Mouse (Mus musculus) heart, embryonic 15.5 days (tissue): Measurements from ENCODE around the gene Lypd4. TPM values are rescaled to one million over a fixed set of nuclear protein-coding genes. Genes with fewer than 3 reads are reported as not detected.
A peak's percentile ranks its signal among the peaks of the same experiment; 100 is the strongest.

ENCODE experiments used
- ATAC-seq: fragments of 200-750 bp; cut with Nextera tagmentation; replicated peaks from 2 replicates; pipeline ENCODE4 v1.8.0; 2017; ENCODE audit warnings: low read depth, moderate TSS enrichment; ENCODE audit not compliant: insufficient number of reproducible peaks, insufficient read depth, low FRiP score
- H3K27ac ChIP-seq: fragments of 300-500 bp; sonication (generic); 2 replicates; pipeline ENCODE4 v1.5.1; 2015; ENCODE audit warnings: mild to moderate bottlenecking, inconsistent platforms
- H3K27me3 ChIP-seq: fragments of 300-500 bp; sonication (generic); 2 replicates; pipeline ENCODE4 v1.6.1; 2015; ENCODE audit warnings: inconsistent platforms
- H3K36me3 ChIP-seq: fragments of 300-500 bp; sonication (generic); 2 replicates; pipeline ENCODE4 v1.6.1; 2015; ENCODE audit warnings: mild to moderate bottlenecking, inconsistent platforms
- H3K4me1 ChIP-seq: fragments of 300-500 bp; sonication (generic); replicated peaks from 2 replicates; pipeline ENCODE4 v1.6.1; 2015; ENCODE audit warnings: inconsistent platforms
- H3K4me2 ChIP-seq: fragments of 300-500 bp; sonication (generic); 2 replicates; pipeline ENCODE4 v1.6.1; 2015; ENCODE audit warnings: inconsistent platforms, mild to moderate bottlenecking, moderate library complexity
- H3K4me3 ChIP-seq: fragments of 300-500 bp; sonication (generic); 2 replicates; pipeline ENCODE4 v1.5.1; 2015; ENCODE audit warnings: mild to moderate bottlenecking, inconsistent platforms
- H3K9ac ChIP-seq: fragments of 300-500 bp; sonication (generic); 2 replicates; pipeline ENCODE4 v1.6.1; 2015; ENCODE audit warnings: mild to moderate bottlenecking, inconsistent platforms
- H3K9me3 ChIP-seq: fragments of 300-500 bp; sonication (generic); replicated peaks from 2 replicates; pipeline ENCODE4 v1.6.1; 2016; ENCODE audit warnings: inconsistent platforms
- WGBS: fragments of 180-500 bp; shearing (Covaris S2); methylation state at CpG from one replicate; pipeline ENCODE4 v1.1.7; 2015; ENCODE audit warnings: mixed read lengths; 5-methylcytosine and 5-hydroxymethylcytosine counted together
- polyA plus RNA-seq: library from polyadenylated mRNA; unstranded; fragments of >200 nt; fragmentation: Nextera tagmentation; extraction: Ambion mirVana; gene quantifications from 2 replicates; pipeline ENCODE4 v1.2.1, GENCODE M21; 2015

The Lypd4 gene
- polyA plus RNA-seq: not detected in 2 replicates

DNA sequence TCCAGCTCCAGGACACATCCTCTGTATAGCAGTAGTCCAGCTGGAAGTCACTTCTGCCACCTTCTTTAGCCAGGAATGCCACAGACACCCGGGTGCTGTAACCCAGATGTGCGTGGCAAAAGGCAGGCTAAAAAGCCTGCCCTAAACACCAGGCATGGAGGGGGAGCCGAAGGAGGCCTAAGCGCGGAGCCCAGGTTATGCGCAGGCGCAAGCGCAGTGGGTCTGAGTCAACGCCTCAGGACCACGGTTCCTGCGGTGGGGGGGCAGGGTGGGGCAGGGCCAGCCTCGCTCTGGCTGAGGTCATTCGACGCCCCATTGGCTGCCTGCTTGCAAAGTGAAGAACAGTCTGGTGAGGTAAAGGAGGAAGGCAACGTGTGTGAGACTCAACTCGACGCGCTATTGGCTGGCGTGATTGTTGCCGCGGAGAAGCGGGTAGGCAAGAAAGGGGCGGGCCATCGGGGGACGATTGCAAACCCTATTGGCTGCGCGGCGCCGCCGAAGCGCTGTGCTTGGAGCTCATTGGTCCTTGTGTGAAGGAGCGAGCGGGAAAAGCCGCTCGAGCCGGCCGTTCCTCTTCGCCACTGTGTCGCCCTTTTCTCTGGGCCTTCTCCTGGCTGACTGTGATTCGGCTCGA lies at the start of gene Lypd4, which contains the start of gene Dmrtc2:
Gene Lypd4, minus strand, starts transcription at position 410 of the 634 bp plus-strand sequence.
Gene Dmrtc2, plus strand, starts transcription at position 526 of the 634 bp plus-strand sequence.
- no peak within 1 kb of the TSS for H3K27ac ChIP-seq
- no peaks in the 10 kb centered on the region for H3K4me1 ChIP-seq
- WGBS: 41% methylated on average over 41 of the region's 41 CpGs
- no peak within 1 kb of the TSS for H3K4me2 ChIP-seq
- no peak within 1 kb of the TSS for H3K9ac ChIP-seq
- H3K4me3 ChIP-seq: no peak within 1 kb of the TSS
- H3K9me3 ChIP-seq: no peaks in the 10 kb centered on the region; the same call in 1 of the 2 replicates
- H3K36me3 ChIP-seq: no peaks in the 10 kb centered on the region
- peaks cover 25% of the 10 kb centered on the region for H3K27me3 ChIP-seq
- ATAC-seq: no peak

DNA sequence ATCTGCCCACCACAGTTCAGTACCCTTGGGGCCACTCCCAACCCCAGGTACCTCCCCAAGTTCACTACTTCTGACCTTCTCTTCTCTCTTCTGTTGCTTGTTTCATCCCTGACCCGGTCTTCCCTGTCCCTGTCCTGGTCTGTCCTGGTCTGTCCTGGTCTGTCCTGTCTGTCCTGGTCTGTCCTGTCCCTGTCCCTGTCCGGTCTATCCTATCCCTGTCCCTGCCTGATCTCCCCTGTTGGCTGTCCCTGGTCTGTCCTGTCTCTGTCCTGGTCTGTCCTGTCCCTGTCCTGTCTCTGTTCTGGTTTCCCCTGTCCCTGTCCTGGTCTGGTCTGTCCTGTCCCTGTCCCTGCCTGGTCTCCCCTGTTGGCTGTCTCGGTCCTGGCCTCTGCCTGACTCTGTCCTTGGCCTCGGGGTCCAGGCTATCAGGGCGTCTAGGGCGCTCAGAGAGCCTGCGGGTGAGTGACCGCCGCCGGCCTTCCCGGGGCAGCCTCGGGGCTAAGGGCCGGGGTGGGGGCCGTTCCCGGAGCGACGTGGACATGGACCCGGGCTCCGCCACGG lies 49.1 kb upstream of the Lypd4 start:
- Histone ChIP-seq H3K4me3 (no peak overlapping the region), H3K27ac (no peak overlapping the region), H3K4me2 (no peak overlapping the region), H3K36me3 (peaks cover 69% of the 10 kb centered on the region), H3K4me1 (no peaks in the 10 kb centered on the region), H3K9ac (no peak overlapping the region), H3K27me3 (no peaks in the 10 kb centered on the region), H3K9me3 (no peaks in the 10 kb centered on the region)
- peak; percentile 40 for ATAC-seq
- 91% methylated on average over 20 of the region's 20 CpGs for WGBS

DNA sequence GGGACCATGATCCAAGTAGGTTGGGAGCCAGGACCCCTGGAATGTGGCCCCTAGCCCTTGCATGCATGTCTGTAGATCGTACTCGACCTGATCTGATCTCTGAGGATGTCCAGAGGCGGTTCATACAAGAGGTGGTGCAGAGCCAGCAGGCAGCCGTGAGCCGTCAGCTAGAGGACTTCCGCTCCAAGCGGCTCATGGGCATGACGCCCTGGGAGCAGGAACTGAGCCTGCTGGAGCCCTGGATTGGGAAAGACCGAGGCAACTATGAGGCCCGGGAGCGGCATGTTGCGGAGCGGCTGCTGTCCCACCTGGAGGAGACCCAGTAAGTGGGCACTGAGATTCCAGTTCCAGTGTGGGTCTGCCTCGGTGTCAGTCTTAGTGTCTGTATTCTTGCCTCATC lies 42.7 kb upstream of the Lypd4 start:
- no peaks in the 10 kb centered on the region for H3K27me3 ChIP-seq
- ATAC-seq: no peak
- no peak overlapping the region for H3K27ac ChIP-seq
- H3K36me3 ChIP-seq: peaks cover 32% of the 10 kb centered on the region
- no peak overlapping the region for H3K4me2 ChIP-seq
- H3K4me1 ChIP-seq: peaks cover 2% of the 10 kb centered on the region
- no peaks in the 10 kb centered on the region for H3K9me3 ChIP-seq
- WGBS: 92% methylated on average over 14 of the region's 14 CpGs
- no peak overlapping the region for H3K4me3 ChIP-seq
- H3K9ac ChIP-seq: no peak overlapping the region

DNA sequence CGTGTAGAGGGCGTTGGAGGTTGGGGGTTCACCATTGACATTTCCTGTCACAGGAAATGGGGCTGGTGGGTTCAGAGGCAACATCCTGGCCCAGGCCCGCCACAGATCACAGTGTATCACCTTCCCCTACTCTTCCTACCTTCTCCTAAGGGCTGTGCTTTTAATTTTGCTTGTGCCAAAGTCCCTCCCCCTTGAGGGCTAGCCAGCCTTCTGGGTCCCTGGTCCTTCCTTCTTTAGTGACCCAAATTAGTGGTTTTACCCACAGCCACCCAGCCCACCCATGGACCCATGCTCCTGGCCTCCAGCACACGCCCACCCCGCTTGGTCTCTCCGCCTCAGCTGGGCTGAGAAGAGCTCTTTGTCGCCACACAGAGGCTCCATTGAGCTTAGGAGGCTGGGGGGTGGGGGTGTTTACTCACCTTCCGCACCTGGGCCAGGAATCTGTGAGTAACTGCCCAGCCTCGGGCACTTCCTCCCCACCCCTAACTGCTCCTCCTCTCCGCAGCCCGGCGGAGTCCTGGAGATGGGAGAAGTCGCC lies 37.5 kb upstream of the Lypd4 start:
- 36% methylated on average over 13 of the region's 13 CpGs for whole genome bisulfite sequencing
- Histone ChIP-seq H3K4me2 (peak overlapping the region; percentile 31), H3K9ac (no peak overlapping the region), H3K27ac (peak overlapping the region; percentile 26; the same call in 1 of the 2 replicates), H3K4me3 (peak overlapping the region; percentile 13; the same call in 1 of the 2 replicates), H3K4me1 (peaks cover 36% of the 10 kb centered on the region), H3K27me3 (no peaks in the 10 kb centered on the region), H3K36me3 (peaks cover 10% of the 10 kb centered on the region; the same call in 1 of the 2 replicates), H3K9me3 (no peaks in the 10 kb centered on the region)
- no peak for ATAC-seq

DNA sequence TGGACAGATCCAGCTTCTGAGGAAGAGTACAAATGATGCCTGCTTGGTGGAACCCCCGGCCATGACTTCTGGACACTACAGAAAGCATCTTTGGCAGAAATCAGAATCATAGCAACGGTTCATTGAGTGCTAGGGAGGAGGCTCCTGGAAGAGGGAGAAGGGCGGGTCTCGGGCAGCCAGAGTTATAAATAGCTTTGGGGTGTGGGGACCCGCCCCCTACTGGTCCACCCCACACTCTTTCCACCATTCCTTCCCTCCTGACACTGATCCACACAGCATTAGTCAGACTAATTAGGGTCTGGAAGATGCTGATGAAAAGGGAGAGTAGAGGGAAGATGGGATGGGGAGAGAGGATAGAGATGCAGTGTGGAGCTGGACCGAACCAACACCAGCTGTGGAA lies 36.8 kb upstream of the Lypd4 start:
- ATAC-seq: no peak
- 0 out of 2 replicates have a peak overlapping the region, but pooled peaks have one; percentile 8 for H3K4me3 ChIP-seq
- H3K9ac ChIP-seq: no peak overlapping the region

DNA sequence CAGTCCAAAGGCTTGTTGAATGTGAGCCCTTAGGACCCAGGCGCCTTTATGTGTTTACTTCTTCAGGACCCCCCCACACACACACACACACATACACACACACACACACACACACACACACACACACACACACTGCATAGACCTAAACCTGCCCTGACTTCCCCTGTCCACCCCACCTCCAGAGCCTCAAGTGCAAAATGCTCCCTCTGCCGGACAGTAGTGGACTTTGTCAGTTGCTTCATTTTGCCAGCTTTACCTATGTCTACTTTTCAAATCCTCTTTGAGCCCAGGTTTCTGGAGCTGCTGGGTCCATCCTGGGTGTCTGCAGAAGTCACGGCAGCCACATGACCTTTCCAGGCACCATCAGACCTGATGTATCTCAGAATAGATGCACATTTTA lies 35.2 kb upstream of the Lypd4 start:
- no peaks in the 10 kb centered on the region for H3K27me3 ChIP-seq
- peak overlapping the region; percentile 81 for H3K4me2 ChIP-seq
- ATAC-seq: no peak
- peak overlapping the region; percentile 77 for H3K9ac ChIP-seq
- 18% methylated on average over 3 of the region's 3 CpGs for WGBS
- H3K36me3 ChIP-seq: peaks cover 4% of the 10 kb centered on the region; the same call in 1 of the 2 replicates
- peak overlapping the region; percentile 64 for H3K4me3 ChIP-seq
- H3K9me3 ChIP-seq: no peaks in the 10 kb centered on the region
- peaks cover 42% of the 10 kb centered on the region for H3K4me1 ChIP-seq
- H3K27ac ChIP-seq: peak overlapping the region; percentile 63; the same call in 1 of the 2 replicates

More for the DNA sequence above, 36.8 kb upstream of the Lypd4 start:
- Histone ChIP-seq H3K4me2 (peak overlapping the region; percentile 31), H3K36me3 (peaks cover 9% of the 10 kb centered on the region; the same call in 1 of the 2 replicates), H3K9me3 (no peaks in the 10 kb centered on the region), H3K4me1 (peaks cover 42% of the 10 kb centered on the region), H3K27ac (peak overlapping the region; percentile 15; the same call in 1 of the 2 replicates), H3K27me3 (no peaks in the 10 kb centered on the region)
- WGBS: 23% methylated on average over 6 of the region's 6 CpGs

DNA sequence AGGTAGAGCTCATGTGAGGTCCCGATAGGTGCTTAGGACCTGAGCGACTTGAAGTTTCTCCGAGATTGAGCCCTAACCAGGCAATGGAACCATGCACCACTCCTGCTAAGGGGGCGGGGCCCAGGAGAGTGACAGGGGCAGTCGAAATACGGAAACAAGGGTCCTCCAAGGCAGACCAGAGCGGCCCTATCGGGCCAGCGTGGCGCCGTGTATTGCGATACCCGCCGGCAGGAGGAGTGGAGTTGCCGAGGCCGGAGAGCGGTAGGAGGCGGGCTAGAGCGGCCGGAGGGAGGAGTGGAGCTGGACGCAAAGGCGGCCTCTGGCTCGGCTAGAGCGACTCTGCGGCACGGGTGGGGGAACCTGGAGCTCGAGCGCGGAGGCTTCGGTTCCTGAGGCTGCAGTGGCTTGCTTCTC lies 34.3 kb upstream of the Lypd4 start:
- H3K27ac ChIP-seq: peak overlapping the region; percentile 87
- peak; percentile 95 for ATAC-seq
- peaks cover 3% of the 10 kb centered on the region; the same call in 1 of the 2 replicates for H3K36me3 ChIP-seq
- H3K4me2 ChIP-seq: peak overlapping the region; percentile 81
- peak overlapping the region; percentile 64 for H3K4me3 ChIP-seq
- H3K9ac ChIP-seq: peak overlapping the region; percentile 77
- no peaks in the 10 kb centered on the region for H3K27me3 ChIP-seq
- peaks cover 42% of the 10 kb centered on the region for H3K4me1 ChIP-seq
- H3K9me3 ChIP-seq: no peaks in the 10 kb centered on the region
- WGBS: under 1% methylated on average over 30 of the region's 30 CpGs

DNA sequence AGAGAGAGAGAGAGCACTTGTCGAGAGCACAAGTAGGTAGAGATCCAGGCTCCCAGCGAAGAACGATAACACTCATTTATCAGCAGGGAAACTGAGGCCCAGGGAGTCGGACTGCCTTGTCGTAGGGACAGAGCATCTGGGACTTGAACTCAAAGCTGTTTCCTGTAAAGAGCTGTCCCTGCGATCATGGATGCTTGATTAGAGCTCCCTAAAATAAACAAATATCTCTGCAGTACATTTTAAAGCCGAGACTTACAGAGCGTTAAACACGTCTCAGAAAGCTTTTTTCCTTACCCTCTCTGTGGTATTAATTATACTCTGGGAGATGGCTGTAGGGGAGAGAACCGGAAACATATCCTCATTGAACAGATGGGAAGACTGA lies 33.7 kb upstream of the Lypd4 start:
- H3K27me3 ChIP-seq: no peaks in the 10 kb centered on the region
- H3K27ac ChIP-seq: peak overlapping the region; percentile 87
- H3K4me2 ChIP-seq: peak overlapping the region; percentile 81
- no peak for ATAC-seq
- H3K36me3 ChIP-seq: peaks cover 3% of the 10 kb centered on the region; the same call in 1 of the 2 replicates
- H3K4me3 ChIP-seq: peak overlapping the region; percentile 64
- H3K9me3 ChIP-seq: no peaks in the 10 kb centered on the region
- 20% methylated on average over 10 of the region's 10 CpGs for WGBS
- peaks cover 42% of the 10 kb centered on the region for H3K4me1 ChIP-seq
- peak overlapping the region; percentile 75 for H3K9ac ChIP-seq

DNA sequence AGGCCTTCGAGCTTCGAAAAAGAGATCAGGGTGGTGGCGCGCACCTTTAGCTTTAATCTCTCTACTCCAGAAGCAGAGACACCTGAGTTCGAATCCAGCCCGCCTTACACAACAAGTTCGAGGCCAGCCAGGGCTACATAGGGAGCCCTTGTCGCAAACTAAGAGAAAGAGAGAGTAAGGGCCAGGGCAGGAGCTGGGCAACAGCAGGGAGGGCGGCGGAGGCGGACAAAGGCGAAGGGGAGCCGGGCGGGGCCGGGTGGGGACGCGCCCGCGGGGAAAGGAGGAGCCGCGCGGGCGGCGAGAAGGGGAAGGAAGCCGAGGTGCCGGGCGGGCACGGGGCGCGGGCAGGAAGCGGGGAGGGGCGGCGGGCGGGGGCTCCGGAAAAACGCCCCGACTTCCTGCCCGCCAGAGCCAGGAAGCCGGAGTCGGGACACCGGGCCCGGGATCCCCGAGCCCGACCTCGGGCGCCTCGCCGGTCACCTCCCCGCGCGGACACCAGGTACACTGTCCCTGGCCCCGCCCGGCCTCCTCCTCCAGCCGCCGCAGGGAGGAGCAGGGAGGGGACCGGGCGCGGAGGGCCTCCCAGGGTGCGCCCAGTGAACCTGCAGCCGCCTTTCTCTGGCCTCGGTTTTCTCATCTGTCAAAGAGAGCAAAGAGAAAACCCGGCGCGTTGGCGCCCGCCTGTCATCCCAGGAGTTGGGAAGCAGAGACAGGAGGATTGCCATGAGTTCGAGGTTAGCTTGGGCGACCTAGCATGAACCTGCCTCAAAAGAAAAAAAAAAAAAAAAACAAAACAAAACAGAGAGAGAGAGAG lies 33.1 kb upstream of the Lypd4 start, which contains the start of gene Arhgef1:
Gene Arhgef1, plus strand, starts transcription at position 283 of the 814 bp plus-strand sequence.
- Histone ChIP-seq H3K9me3 (no peaks in the 10 kb centered on the region), H3K9ac (peak within 1 kb of the TSS; percentile 75), H3K27ac (peak within 1 kb of the TSS; percentile 87), H3K36me3 (no peaks in the 10 kb centered on the region), H3K4me2 (peak within 1 kb of the TSS; percentile 81), H3K27me3 (no peaks in the 10 kb centered on the region), H3K4me1 (peaks cover 42% of the 10 kb centered on the region), H3K4me3 (peak within 1 kb of the TSS; percentile 64)
- ATAC-seq: peak; percentile 16; the same call in 1 of the 2 replicates
- WGBS: 5% methylated on average over 68 of the region's 68 CpGs

DNA sequence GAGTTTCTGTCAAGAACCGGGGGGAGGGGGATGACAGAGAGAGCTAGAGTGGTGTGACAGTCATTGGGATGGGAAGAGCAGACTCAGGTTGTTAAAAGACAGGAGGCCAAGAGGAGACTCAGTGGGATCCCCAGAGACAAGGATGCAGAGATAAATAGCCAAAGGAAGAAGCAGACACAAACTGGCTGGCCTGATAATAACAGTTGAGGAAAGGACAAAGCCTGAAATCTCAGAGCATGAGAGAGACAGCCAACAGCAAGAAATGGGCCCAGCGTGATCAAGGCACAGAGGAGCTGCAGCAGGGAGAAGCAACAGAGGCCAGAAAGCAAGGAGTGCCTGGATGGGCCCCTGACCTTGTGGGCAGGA lies 32.5 kb upstream of the Lypd4 start:
- Histone ChIP-seq H3K4me3 (peak overlapping the region; percentile 64), H3K9me3 (no peaks in the 10 kb centered on the region)
- ATAC-seq: no peak

DNA sequence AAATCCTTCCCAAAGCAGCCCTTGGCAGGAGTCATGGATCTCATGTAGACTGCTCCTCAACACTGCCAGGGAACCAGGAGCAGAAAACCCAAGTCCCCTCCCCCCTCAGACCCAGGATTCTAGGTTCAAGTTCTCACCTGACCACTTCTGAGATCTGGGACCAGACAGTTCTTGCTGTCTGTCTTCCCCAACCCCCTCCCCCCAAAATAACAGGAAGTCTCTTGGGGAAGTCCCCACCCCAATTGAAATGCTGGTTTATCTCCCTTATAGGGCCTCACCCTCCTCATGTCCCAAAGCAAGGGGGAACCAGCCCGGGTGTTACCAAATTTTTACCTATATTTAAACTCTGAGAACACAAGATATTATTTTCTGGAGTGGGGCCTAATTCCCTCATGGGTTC lies 32.1 kb upstream of the Lypd4 start:
- Histone ChIP-seq H3K4me3 (peak overlapping the region; percentile 64), H3K36me3 (no peaks in the 10 kb centered on the region), H3K9ac (0 out of 2 replicates have a peak overlapping the region, but pooled peaks have one; percentile 75), H3K4me1 (peaks cover 34% of the 10 kb centered on the region), H3K9me3 (no peaks in the 10 kb centered on the region), H3K27me3 (no peaks in the 10 kb centered on the region), H3K27ac (peak overlapping the region; percentile 87), H3K4me2 (peak overlapping the region; percentile 81)
- no peak for ATAC-seq
- 39% methylated on average over 1 of the region's 1 CpGs for WGBS

More for the DNA sequence above, 32.5 kb upstream of the Lypd4 start:
- Histone ChIP-seq H3K27ac (peak overlapping the region; percentile 87), H3K27me3 (no peaks in the 10 kb centered on the region), H3K4me2 (peak overlapping the region; percentile 81), H3K36me3 (no peaks in the 10 kb centered on the region), H3K4me1 (peaks cover 38% of the 10 kb centered on the region), H3K9ac (peak overlapping the region; percentile 75)
- 36% methylated on average over 2 of the region's 2 CpGs for WGBS
